Mouse (Mus musculus) erythroblast, embryonic 14.5 days (primary cell): ENCODE measurements around the gene Acox1.

Experiments used
- GATA1 ChIP-seq: IDR thresholded peaks from 2 replicates; pipeline ENCODE4 v1.6.1; 2012; ENCODE audit warnings: low read length, inconsistent platforms, mixed read lengths
- TAL1 ChIP-seq: IDR thresholded peaks from 3 replicates; pipeline ENCODE4 v1.6.1; 2012; ENCODE audit warnings: low read length, inconsistent platforms, mixed read lengths

DNA sequence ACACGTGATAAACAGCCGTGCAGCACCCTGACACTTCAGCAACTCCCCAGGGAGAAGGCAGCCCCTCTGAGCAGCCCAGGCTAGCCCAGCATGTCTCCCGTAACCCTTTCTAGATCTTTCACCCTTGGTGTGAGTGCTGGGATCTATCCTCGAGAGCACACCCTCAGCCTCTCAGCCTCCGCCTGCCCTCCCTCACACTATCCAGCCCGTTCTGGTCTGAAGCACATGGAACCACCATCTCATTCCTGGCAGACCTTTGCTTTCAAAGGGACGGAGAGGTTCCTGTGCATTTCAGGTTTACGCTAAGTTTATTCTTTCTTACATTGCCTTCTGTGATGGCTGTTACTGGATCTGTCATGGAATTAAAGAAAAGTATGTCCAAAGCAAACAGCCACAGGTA lies 45.7 kb upstream of the Acox1 start:
- TF ChIP-seq TAL1 (no peak), GATA1 (no peak)
